Mouse (Mus musculus): ENCODE measurements around the gene Gnat3.

The Gnat3 gene

GRCm38 (mm10) chr5:18004824-18005611, 42.7 kb downstream of the Gnat3 start:
- no peak for DNase-seq (ENCODE audit: low read depth, low spot score)

- no peak for DNase-seq (ENCODE audit: low read depth, low spot score)
These were observed 43.8 kb downstream of the Gnat3 start for GRCm38 (mm10) chr5:18006157-18006556.

GRCm38 (mm10) chr5:18007067-18007466, 44.7 kb downstream of the Gnat3 start:
- no peak for DNase-seq (ENCODE audit: low read depth, low spot score)

GRCm38 (mm10) chr5:18010301-18010700, 48.0 kb downstream of the Gnat3 start:
- DNase-seq (ENCODE audit: low read depth, low spot score) = no peak

GRCm38 (mm10) chr5:18013196-18013595, 50.8 kb downstream of the Gnat3 start:
- DNase-seq (ENCODE audit: low read depth, low spot score) = no peak

GRCm38 (mm10) chr5:18014209-18014829, 52.0 kb downstream of the Gnat3 start:
- no peak for DNase-seq (ENCODE audit: low read depth, low spot score)

- DNase-seq (ENCODE audit: low read depth, low spot score) = no peak
These were observed 61.0 kb downstream of the Gnat3 start for GRCm38 (mm10) chr5:18023347-18023746.

GRCm38 (mm10) chr5:18027531-18027930, 65.2 kb downstream of the Gnat3 start:
- DNase-seq (ENCODE audit: low read depth, low spot score) = no peak

GRCm38 (mm10) chr5:18035848-18036638, 73.7 kb downstream of the Gnat3 start:
- DNase-seq (ENCODE audit: low read depth, low spot score) = no peak

- peak; percentile 21 for DNase-seq (ENCODE audit: low read depth, low spot score)
These were observed 80.7 kb downstream of the Gnat3 start for GRCm38 (mm10) chr5:18043022-18043421.

GRCm38 (mm10) chr5:18048841-18049240, 86.5 kb downstream of the Gnat3 start:
- DNase-seq (ENCODE audit: low read depth, low spot score) = no peak

- no peak for DNase-seq (ENCODE audit: low read depth, low spot score)
These were observed 93.0 kb downstream of the Gnat3 start for GRCm38 (mm10) chr5:18055323-18055722.
